Mouse (Mus musculus) heart, adult 2 months (tissue): ENCODE measurements around the gene Hoga1.

Experiments used
- CTCF ChIP-seq: fragments of 200-600 bp; IDR thresholded peaks from 2 replicates; pipeline ENCODE4 v1.8.1; 2022; ENCODE audit warnings: antibody characterized with exemption, mild to moderate bottlenecking, moderate library complexity
- EP300 ChIP-seq: fragments of 200-500 bp; IDR thresholded peaks from 2 replicates; pipeline ENCODE4 v1.6.1; 2011; ENCODE audit warnings: low read depth, low read length, control low read depth; ENCODE audit not compliant: insufficient read depth
- POLR2A ChIP-seq: fragments of 200-500 bp; IDR thresholded peaks from 2 replicates; pipeline ENCODE4 v1.6.1; 2011; ENCODE audit warnings: mild to moderate bottlenecking, low read depth, low read length, control low read depth; ENCODE audit not compliant: insufficient read depth

DNA sequence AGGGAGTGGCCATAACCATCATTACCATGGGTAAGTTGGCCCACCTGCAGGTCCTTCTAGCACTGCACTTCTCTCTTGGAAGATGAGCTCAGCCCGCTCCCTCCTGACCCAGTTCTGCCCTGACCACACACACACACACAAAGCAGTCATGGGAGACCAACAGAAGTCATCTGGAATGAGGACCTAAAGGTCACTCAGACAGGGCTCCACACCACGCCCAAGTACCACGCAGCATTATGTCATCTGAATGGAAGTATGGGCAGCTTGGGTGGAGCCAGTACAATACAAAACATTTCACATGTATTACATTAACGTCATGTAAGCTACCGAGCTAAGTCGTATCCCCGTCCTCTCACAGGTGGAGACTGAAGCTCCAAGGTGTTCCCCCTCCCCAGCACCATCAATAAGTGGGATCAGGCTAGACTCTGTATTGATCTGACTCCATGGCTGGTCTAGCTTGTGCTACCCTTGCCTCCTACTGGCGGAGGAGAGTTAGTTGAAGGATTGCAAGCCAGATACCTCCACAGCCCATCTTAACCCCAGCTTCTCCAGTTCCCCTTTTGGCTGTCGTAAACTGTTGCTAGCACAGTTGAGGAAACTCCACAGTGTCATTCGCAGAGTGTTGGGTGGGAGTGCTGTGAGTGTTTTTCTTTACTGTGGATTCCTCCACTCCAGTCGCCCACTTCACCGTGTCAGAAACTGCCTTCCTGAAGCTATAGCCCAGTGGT, 44.0 kb upstream of the Hoga1 start:
- TF ChIP-seq EP300 (no peak), CTCF (no peak), POLR2A (no peak)
